Mouse (Mus musculus) yolk sac, embryonic 10.5 days (tissue): ENCODE results near the gene Gpatch3.

Experiments used
- DNase-seq: peaks from one replicate; pipeline ENCODE4 v3.0.0-alpha.2; 2017; ENCODE audit warnings: low spot score

Gpatch3 gene

DNA sequence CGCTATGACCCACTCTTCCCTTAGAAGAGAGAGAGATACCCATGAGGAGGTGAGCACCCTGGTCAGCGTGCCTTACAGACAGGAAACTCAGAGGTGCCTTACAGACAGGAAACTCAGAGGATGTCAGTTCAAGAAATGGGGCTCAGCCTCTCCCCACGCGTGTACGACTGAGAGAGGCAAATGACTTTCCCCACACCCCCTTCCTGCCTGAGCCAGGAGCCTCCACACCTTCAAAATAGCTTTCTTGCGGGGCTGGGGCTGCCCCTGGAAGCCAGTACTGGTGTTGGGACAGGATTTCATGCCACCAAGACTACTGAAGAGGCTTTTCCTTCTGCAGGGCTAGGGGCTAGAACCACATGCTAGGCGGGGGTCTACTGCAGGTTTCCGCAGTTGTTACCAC is 46.1 kb downstream of the Gpatch3 start:
- DNase-seq, result no peak

DNA sequence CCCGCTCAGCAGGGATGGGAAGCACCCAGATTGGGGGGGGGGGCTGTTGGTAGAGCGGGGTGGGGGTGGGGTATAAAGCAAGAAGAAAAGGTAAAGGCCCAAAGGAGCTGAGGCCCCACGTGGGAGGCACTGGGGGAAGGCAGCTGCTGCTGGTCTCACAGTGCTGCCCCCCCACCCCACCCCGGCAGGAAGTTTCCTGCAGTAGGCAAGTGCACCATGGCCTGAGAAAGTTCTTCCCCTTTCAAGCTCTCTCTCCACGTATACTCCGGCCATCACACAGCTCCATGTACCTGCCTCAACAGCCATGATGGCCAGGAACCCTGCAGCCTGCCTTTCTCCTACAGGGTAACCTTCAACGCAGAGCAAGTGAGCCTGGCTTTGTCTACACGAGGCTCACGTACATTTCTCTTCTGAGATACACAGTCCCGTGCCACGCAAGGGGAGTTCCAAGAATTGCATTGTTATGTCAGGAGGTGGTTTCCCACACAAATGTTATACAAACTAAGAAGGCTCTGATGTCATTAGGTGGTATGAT is 47.7 kb downstream of the Gpatch3 start:
- DNase-seq, result no peak

- no peak for DNase-seq
Measured at GRCm38 (mm10) chr4:133624830-133625229, 50.3 kb downstream of the Gpatch3 start.

- DNase-seq, result no peak
Measured at GRCm38 (mm10) chr4:133625621-133626071, 51.1 kb downstream of the Gpatch3 start.

DNA sequence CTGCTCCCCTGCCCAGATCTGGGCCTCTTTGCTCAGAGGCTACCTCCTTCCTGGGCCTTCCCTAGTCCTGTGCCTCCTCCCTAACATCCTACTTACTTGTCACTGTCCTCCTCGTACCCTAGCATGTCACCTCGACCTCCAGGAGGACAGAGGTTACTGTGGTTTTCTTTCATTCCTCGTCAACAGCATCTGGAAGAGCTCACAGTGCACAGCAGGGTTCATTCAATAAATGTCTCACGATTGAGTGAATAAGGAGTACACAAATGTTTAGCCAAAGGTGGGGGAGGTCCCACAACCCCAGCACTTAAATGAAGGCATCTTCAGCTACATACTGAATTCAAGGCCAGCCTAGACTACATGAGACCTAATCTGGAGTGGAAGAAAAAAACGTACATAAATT is 51.7 kb downstream of the Gpatch3 start:
- DNase-seq, result no peak

DNA sequence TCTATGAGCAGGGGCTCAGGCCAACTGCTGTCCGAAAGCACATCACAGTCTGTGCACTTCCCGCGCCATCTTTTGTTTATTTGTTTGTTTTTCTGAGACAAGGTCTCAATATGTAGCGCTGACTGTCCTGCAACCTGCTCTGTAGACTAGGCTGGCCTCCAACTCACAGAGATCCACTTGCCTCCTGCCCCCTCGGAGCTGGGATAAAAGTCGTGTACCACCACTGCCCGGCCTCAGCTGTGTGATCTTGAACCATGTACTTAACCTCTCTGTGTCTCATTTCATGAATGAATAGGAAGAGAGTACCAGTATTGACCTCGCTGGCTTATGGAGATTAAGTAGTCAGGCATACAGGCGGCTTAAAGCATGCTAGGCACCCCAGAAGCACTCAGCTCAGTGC is 52.1 kb downstream of the Gpatch3 start:
- DNase-seq, result no peak

GRCm38 (mm10) chr4:133627039-133627438 is 52.5 kb downstream of the Gpatch3 start:
- no peak for DNase-seq

- DNase-seq, result no peak
Measured at GRCm38 (mm10) chr4:133628517-133628916, 54.0 kb downstream of the Gpatch3 start.

DNA sequence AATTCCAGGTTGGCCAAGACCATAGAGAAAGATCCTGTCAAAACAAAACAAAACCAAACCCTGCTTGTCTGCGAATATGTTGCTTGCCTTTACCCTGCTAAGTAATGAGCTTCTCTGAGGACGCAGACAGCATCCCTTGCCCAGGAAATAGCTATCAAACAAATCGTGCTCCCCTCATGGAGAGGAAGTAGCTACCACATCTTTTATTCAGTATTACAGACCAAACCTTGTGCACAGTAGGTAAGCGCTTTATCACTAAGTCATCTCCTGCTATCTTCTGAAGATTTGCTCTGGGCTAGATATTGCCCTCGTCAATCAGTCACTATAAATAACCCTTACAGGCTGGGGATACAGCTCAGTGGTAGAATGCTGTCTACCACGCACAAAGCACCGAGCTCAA is 54.6 kb downstream of the Gpatch3 start:
- DNase-seq, result no peak

DNA sequence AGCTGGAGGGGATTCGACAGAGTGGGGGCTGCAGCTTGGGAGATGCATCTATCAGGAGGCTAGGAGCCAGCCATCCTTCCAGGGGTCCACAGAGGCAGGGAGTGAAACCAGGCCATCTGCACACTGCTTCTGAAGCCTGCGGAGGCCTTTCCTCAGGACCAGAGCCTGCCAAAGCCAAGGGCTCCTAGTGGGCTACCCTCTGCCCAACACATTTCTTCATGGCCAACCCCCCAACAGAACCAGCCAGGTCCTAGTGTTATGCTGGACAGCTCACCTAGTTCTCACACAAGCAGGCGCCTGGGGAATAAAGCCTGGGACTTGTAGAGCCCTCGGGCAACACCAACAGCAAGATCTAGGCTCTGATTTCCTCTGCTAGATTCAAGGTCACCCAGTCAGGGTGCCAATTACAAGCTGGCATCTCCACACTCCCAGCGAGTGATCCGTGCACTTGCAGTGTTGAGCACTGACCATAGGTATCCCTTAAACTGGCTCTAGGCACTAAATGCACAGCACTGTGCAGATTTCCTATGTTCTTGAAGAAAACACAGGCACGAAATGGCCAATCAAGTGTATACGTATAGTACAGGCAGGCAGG is 55.9 kb downstream of the Gpatch3 start:
- no peak for DNase-seq

DNA sequence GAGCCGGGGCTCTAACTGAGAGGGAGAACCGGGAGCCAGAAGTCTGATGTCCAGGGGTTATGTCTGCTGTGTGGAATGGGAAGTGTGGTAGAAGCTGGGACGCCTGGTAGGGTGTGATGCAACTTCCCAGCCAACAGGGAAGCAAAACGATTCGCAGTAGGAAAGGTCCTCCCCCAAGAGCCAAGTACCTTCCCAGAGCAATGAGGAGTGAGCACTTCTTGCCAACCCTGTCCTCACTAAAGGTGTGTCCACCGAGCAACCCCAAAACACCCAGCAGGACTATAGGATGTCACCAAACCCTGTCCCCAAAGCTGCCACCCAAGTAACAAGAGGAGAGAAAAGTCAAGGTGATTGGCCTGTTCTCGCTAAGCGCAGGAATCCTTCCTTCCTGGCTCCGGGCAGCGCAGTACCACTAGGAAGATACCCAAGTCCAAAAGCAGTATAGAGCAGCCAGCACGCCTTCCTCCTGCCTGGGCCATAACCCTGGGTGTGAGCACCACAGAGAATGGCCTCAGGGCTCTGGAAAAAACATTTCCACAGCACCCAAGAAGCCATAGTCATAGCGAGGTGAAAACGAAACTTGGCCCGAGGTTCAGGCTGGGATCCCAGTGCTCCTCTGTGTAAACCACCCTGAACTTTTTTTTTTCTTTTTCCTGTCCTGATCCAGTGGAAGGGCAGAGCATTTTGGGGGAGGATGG is 56.7 kb downstream of the Gpatch3 start:
- no peak for DNase-seq

- no peak for DNase-seq
Measured at GRCm38 (mm10) chr4:133631769-133632411, 57.3 kb downstream of the Gpatch3 start.

GRCm38 (mm10) chr4:133632483-133633327 is 58.2 kb downstream of the Gpatch3 start:
- DNase-seq, result peak; percentile 20

GRCm38 (mm10) chr4:133633332-133634042 is 58.9 kb downstream of the Gpatch3 start:
- peak; percentile 81 for DNase-seq
